Mouse (Mus musculus): Measurements from ENCODE around the gene Dok5. TPM values are rescaled to one million over a fixed set of nuclear protein-coding genes. Genes with fewer than 3 reads are reported as not detected.

Dok5 gene
- total RNA-seq, 2 experiments from 2014 or later = 16.7 to 18.5 TPM

GRCm38 (mm10) chr2:170856085-170856484 is 124.5 kb downstream of the Dok5 start:
- peak; percentile 34 to 75 for DNase-seq (ENCODE audit: low spot score in 2 of 2)

GRCm38 (mm10) chr2:170857507-170857906 is 125.9 kb downstream of the Dok5 start:
- DNase-seq (ENCODE audit: low spot score in 2 of 2) = no peak

GRCm38 (mm10) chr2:170858640-170859039 is 127.0 kb downstream of the Dok5 start:
- no peak for DNase-seq (ENCODE audit: low spot score in 2 of 2)

- no peak for DNase-seq (ENCODE audit: low spot score in 2 of 2)
Observed at GRCm38 (mm10) chr2:170860576-170860975, 129.0 kb downstream of the Dok5 start.

- DNase-seq (ENCODE audit: low spot score in 2 of 2) = no peak
Observed at GRCm38 (mm10) chr2:170862799-170863198, 131.2 kb downstream of the Dok5 start.

GRCm38 (mm10) chr2:170863201-170863600 is 131.6 kb downstream of the Dok5 start:
- DNase-seq (ENCODE audit: low spot score in 2 of 2) = no peak

- no peak for DNase-seq (ENCODE audit: low spot score in 2 of 2)
Observed at GRCm38 (mm10) chr2:170864043-170864442, 132.4 kb downstream of the Dok5 start.

GRCm38 (mm10) chr2:170864820-170865219 is 133.2 kb downstream of the Dok5 start:
- DNase-seq (ENCODE audit: low spot score in 2 of 2) = no peak

GRCm38 (mm10) chr2:170870566-170870965 is 139.0 kb downstream of the Dok5 start:
- no peak for DNase-seq (ENCODE audit: low spot score in 2 of 2)

GRCm38 (mm10) chr2:170871469-170871868 is 139.9 kb downstream of the Dok5 start:
- no peak for DNase-seq (ENCODE audit: low spot score in 2 of 2)

- DNase-seq (ENCODE audit: low spot score in 2 of 2) = peak; percentile 84 to 87
Observed at GRCm38 (mm10) chr2:170873382-170873781, 141.8 kb downstream of the Dok5 start.

GRCm38 (mm10) chr2:170877515-170877914 is 145.9 kb downstream of the Dok5 start:
- peak; percentile 76 to 85 for DNase-seq (ENCODE audit: low spot score in 2 of 2)

GRCm38 (mm10) chr2:170877936-170878335 is 146.3 kb downstream of the Dok5 start:
- no peak for DNase-seq (ENCODE audit: low spot score in 2 of 2)

GRCm38 (mm10) chr2:170884209-170884801 is 152.7 kb downstream of the Dok5 start:
- no peak for DNase-seq (ENCODE audit: low spot score in 2 of 2)

GRCm38 (mm10) chr2:170887984-170888383 is 156.4 kb downstream of the Dok5 start:
- no peak for DNase-seq (ENCODE audit: low spot score in 2 of 2)

- DNase-seq (ENCODE audit: low spot score in 2 of 2) = peak in 1 of 2 experiments; percentile 27
Observed at GRCm38 (mm10) chr2:170895096-170895495, 163.5 kb downstream of the Dok5 start.

- DNase-seq (ENCODE audit: low spot score in 2 of 2) = no peak
Observed at GRCm38 (mm10) chr2:170902204-170903028, 170.8 kb downstream of the Dok5 start.

GRCm38 (mm10) chr2:170903029-170903306 is 171.4 kb downstream of the Dok5 start:
- DNase-seq (ENCODE audit: low spot score in 2 of 2) = no peak

- no peak for DNase-seq (ENCODE audit: low spot score in 2 of 2)
Observed at GRCm38 (mm10) chr2:170903367-170903766, 171.8 kb downstream of the Dok5 start.

- DNase-seq (ENCODE audit: low spot score in 2 of 2) = peak; percentile 28 to 67
Observed at GRCm38 (mm10) chr2:170912589-170913223, 181.1 kb downstream of the Dok5 start.

- DNase-seq (ENCODE audit: low spot score in 2 of 2) = no peak
Observed at GRCm38 (mm10) chr2:170913863-170914262, 182.3 kb downstream of the Dok5 start.

- DNase-seq (ENCODE audit: low spot score in 2 of 2) = no peak
Observed at GRCm38 (mm10) chr2:170915646-170916045, 184.0 kb downstream of the Dok5 start.
